Mouse (Mus musculus) small intestine, adult 2 months (tissue): ENCODE measurements around the gene Ube2g2. TPM values are rescaled to one million over a fixed set of nuclear protein-coding genes. Genes with fewer than 3 reads are reported as not detected.

ENCODE experiments used
- H3K27ac ChIP-seq: fragments of 200-500 bp; 2 replicates; pipeline ENCODE4 v1.5.1; 2012; ENCODE audit warnings: low read depth, low read length, control low read depth, inconsistent platforms; ENCODE audit not compliant: insufficient read depth
- H3K27me3 ChIP-seq: fragments of 200-500 bp; 2 replicates; pipeline ENCODE4 v1.6.1; 2012; ENCODE audit warnings: mild to moderate bottlenecking, moderate library complexity, low read length, inconsistent platforms; ENCODE audit not compliant: control insufficient read depth, insufficient read depth
- H3K36me3 ChIP-seq: fragments of 200-500 bp; 2 replicates; pipeline ENCODE4 v1.6.1; 2012; ENCODE audit warnings: mild to moderate bottlenecking, low read length, control low read depth, inconsistent platforms; ENCODE audit not compliant: control insufficient read depth, insufficient read depth
- H3K4me1 ChIP-seq: fragments of 200-500 bp; 2 replicates; pipeline ENCODE4 v1.6.1; 2012; ENCODE audit warnings: low read length, inconsistent platforms, mixed read lengths; ENCODE audit not compliant: control insufficient read depth, insufficient read depth, insufficient read length
- H3K4me3 ChIP-seq: fragments of 200-500 bp; 2 replicates; pipeline ENCODE4 v1.5.1; 2012; ENCODE audit warnings: low read depth, mild to moderate bottlenecking, control low read depth, inconsistent platforms, low read length, moderate library complexity
- CTCF ChIP-seq: fragments of 200-500 bp; IDR thresholded peaks from 2 replicates; pipeline ENCODE4 v1.5.1; 2012; ENCODE audit warnings: low read depth, mild to moderate bottlenecking, control low read depth, inconsistent platforms, low read length, moderate library complexity, mixed read lengths; ENCODE audit not compliant: insufficient replicate concordance, insufficient read length; ENCODE audit errors: extremely low read depth
- POLR2A ChIP-seq: fragments of 200-500 bp; IDR thresholded peaks from 2 replicates; pipeline ENCODE4 v1.6.1; 2012; ENCODE audit warnings: low read depth, mild to moderate bottlenecking, control low read depth, inconsistent platforms, low read length, moderate library complexity
- WGBS: fragments of 180-500 bp; shearing (Covaris S2); methylation state at CpG from one replicate; pipeline ENCODE4 v1.1.7; 2018; 5-methylcytosine and 5-hydroxymethylcytosine counted together
- polyA plus RNA-seq: library from polyadenylated mRNA; depleted of rRNA; stranded (reverse); fragments of >200 nt; gene quantifications from 2 replicates; pipeline ENCODE4 v1.2.3, GENCODE M21; 2012

Ube2g2 gene
- polyA plus RNA-seq, 1 experiment, result 20.9 TPM

DNA sequence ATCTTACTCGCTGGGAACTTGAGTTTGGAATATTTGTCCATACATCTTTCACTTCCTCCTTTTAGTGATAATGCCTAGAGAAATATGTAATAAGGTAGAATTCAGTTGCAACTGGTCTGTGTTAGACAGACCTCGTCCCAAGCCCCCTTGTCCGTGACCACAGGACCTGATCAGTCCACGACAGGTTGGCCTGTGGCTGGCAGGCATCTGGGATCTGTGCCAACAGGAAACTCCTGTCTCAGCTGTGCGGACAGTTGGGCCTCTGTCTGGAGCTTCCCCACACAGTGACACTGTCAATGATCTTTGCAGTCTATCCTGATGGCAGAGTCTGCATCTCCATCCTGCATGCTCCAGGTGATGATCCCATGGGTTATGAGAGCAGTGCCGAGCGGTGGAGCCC, 21.1 kb downstream of the Ube2g2 start:
- Histone ChIP-seq H3K4me1 (no peaks in the 10 kb centered on the region; the same call in 1 of the 2 replicates), H3K27ac (no peak overlapping the region), H3K27me3 (no peaks in the 10 kb centered on the region), H3K4me3 (no peak overlapping the region), H3K36me3 (peaks cover 59% of the 10 kb centered on the region)
- WGBS, result 37% methylated on average over 7 of the region's 7 CpGs
- TF ChIP-seq POLR2A (no peak), CTCF (no peak)

DNA sequence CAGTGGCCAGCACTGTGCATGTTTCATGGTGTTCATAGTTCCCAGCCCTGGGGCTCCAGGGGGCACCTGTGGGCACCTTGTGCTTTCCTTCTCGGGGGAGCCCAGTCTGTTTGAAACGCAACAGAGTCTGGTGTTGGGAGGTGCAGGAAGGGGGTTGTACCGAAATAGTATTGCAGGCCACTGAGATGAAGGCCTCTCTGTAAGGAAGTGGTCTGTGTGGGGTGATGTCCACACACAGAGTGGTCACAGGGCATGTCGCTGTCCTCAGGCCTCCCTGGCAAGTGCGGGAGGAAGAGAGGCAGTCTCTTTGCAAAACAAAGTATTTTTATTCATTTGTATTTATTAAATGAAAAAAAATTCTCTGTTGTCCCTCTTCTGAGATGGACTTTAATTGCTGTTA, 23.5 kb downstream of the Ube2g2 start:
- WGBS, result 84% methylated on average over 5 of the region's 5 CpGs
- Histone ChIP-seq H3K4me1 (no peaks in the 10 kb centered on the region), H3K4me3 (no peak overlapping the region), H3K36me3 (peaks cover 53% of the 10 kb centered on the region), H3K27me3 (no peaks in the 10 kb centered on the region), H3K27ac (no peak overlapping the region)
- TF ChIP-seq CTCF, result no peak
- TF ChIP-seq POLR2A, result no peak

DNA sequence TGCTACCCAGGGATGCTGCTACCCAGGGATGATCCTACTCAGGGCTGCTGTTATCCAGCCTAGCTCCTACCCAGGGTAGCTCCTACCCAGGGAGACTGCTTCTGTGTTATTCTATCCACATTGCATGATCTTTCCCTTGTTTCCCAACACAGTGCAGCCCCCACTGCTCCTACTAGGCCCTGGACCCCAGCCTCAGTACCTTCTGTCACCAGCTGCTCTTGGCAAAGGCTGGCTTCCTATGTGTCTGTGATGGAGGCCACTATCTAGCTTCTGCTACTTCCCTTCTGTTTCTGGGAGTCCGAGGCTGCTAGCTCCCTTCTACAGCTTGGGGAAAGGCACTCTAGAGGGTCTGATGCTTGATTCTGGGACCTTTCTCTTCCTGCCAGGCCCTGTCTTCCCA, 25.4 kb downstream of the Ube2g2 start:
- WGBS, result 61% methylated on average over 1 of the region's 1 CpGs
- no peaks in the 10 kb centered on the region for H3K4me1 ChIP-seq
- no peaks in the 10 kb centered on the region for H3K27me3 ChIP-seq
- no peak overlapping the region for H3K27ac ChIP-seq
- H3K36me3 ChIP-seq, result peaks cover 39% of the 10 kb centered on the region
- H3K4me3 ChIP-seq, result no peak overlapping the region
- TF ChIP-seq CTCF, result no peak
- no peak for TF ChIP-seq POLR2A

GRCm38 (mm10) chr10:77647901-77648300, 25.8 kb downstream of the Ube2g2 start:
- Histone ChIP-seq H3K27ac (no peak overlapping the region), H3K36me3 (peaks cover 37% of the 10 kb centered on the region), H3K27me3 (no peaks in the 10 kb centered on the region), H3K4me1 (no peaks in the 10 kb centered on the region), H3K4me3 (no peak overlapping the region)
- TF ChIP-seq POLR2A (no peak), CTCF (no peak)
- 78% methylated on average over 8 of the region's 8 CpGs for WGBS

GRCm38 (mm10) chr10:77652046-77652445, 30.0 kb downstream of the Ube2g2 start:
- Histone ChIP-seq H3K36me3 (no peaks in the 10 kb centered on the region), H3K4me1 (no peaks in the 10 kb centered on the region), H3K27ac (no peak overlapping the region), H3K27me3 (no peaks in the 10 kb centered on the region), H3K4me3 (no peak overlapping the region)
- TF ChIP-seq POLR2A (no peak), CTCF (no peak)
- WGBS, result 89% methylated on average over 9 of the region's 9 CpGs

DNA sequence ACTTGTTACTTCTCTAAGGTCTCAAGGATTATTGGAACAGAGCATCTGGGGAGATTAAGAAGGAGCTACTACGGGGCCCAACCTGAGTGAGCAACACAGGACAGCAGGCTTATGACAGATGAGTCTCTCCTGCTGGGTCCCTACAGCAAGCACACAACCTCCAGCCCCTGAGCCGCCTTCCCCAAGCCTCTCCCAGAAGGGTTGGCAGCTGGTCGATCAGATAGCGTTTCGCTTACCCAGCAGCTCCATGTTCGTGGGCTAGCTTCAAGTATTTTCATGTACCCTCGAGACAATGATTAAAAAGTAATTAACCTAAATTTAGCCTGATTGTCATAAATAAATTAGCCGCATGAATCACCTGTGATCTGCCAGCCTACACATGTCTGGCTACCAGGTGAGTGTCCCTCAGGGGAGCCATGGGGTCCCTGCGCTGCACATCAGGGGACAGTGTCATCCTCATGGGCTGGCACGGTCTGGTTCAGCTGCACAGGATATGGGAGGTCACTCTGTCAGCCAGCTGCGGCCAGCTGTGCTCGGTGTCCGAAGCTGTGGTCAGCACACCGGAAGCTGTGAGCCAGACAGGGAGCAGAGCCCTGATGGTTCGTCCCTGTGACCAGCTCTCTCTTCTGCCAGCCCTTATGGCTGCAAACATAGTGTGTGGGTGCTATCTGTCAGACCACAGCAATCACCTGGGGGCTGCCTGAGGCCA, 36.4 kb downstream of the Ube2g2 start:
- no peak for TF ChIP-seq CTCF
- Histone ChIP-seq H3K27me3 (no peaks in the 10 kb centered on the region), H3K36me3 (no peaks in the 10 kb centered on the region), H3K4me3 (no peak overlapping the region), H3K4me1 (no peaks in the 10 kb centered on the region), H3K27ac (no peak overlapping the region)
- WGBS, result 47% methylated on average over 15 of the region's 15 CpGs

DNA sequence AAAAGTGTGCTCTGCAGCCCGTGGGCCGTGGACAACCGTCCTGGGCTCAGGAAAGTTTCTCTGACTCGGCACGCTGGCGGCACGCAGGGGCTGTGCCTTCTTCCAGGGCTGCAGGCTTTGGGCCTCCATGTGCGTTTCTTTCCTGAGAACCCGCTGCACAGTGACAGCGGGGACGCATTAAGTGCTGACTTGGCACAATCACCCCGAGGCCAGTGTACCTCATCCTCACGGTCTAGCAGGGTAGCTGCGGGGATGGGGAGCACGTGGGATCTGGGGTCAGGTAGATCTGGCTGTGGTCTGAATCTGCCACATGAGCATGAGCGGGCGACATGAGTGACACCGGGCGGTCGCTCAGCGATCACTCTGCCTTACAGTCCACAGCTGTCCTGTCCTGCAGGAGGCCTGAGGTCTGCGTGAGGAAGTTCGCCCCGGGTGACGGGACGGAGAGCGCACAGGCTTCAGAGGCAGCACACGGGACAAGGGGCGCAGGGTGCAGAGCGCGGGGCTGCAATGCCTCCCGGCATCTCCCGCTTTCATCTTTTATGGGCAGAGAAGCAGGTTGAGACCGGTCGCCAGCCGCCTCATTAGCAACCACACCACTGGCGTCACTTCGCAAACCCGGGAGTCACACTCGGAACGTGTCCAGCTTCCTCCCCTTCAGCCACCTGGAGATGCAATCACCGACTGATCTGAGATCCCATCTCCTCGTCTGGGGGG, 42.0 kb downstream of the Ube2g2 start:
- WGBS, result 60% methylated on average over 43 of the region's 43 CpGs
- Histone ChIP-seq H3K27ac (no peak overlapping the region), H3K4me3 (no peak overlapping the region), H3K27me3 (no peaks in the 10 kb centered on the region), H3K36me3 (no peaks in the 10 kb centered on the region), H3K4me1 (peaks cover 1% of the 10 kb centered on the region; the same call in 1 of the 2 replicates)
- TF ChIP-seq CTCF (no peak), POLR2A (no peak)
